Mouse (Mus musculus): ENCODE data around the gene Gsg1.

DNA sequence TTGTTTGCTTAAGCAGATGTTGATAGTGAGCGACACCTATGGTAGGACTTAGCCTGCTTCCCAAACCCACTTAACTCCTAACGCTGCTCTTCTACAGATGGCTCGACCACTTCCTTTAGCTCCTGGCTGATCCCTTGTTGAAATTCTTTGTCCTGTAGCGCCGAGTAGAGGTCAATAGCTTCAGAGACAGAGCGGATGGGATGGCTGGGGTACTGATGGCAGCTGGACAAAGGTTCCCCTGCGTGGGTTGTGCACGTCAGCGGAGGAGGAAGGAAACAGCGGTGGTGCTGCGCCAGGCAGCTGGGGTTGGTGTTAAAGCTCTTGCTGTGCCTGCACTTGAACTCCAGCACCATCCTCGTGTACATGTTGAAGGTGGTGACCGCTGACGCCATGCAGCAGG, 16.8 kb downstream of the Gsg1 start:
- TF ChIP-seq CTCF (IDR thresholded peaks at IDR 0.05; ENCODE audit: low read depth, low read length) (no peak), GATA1 (IDR thresholded peaks at IDR 0.05; ENCODE audit: borderline replicate concordance, low read length) (no peak)
